Mouse (Mus musculus) thymus, postnatal 10 days (tissue): ENCODE measurements at regions not wholly inside any gene's neighbourhood (a gene's known extent, or its start where the extent isn't known, plus 50 kb on each side); places are given as distances from the start of the nearest gene placed in this dataset.
"Not testable (repeated sequence)": the region's sequence is repeated elsewhere in the genome, so short reads cannot be mapped to it uniquely, and the experiment has no call there.

Experiments
- DNase-seq, 2 experiments: peaks; one replicate each; pipeline ENCODE4 v3.0.0; 2021; ENCODE audit warnings: low spot score in 2 of 2

GRCm38 (mm10) chr4:21464456-21464855 lies 221.3 kb downstream of the Prdm13 start:
- DNase-seq, result no peak

GRCm38 (mm10) chr4:21441274-21441673 lies 244.5 kb downstream of the Prdm13 start:
- DNase-seq, result no peak

- no peak for DNase-seq
These were observed 249.1 kb downstream of the Prdm13 start for GRCm38 (mm10) chr4:21436710-21437109.

- no peak for DNase-seq
These were observed 277.9 kb downstream of the Prdm13 start for GRCm38 (mm10) chr4:21407850-21408249.

GRCm38 (mm10) chr4:21369314-21369713 lies 316.4 kb downstream of the Prdm13 start:
- DNase-seq, result no peak

GRCm38 (mm10) chr4:21368234-21369021 lies 317.3 kb downstream of the Prdm13 start:
- DNase-seq, result peak in 1 of 2 experiments; percentile 4

GRCm38 (mm10) chr4:21321769-21322168 lies 364.0 kb downstream of the Prdm13 start:
- no peak for DNase-seq

GRCm38 (mm10) chr4:21309239-21309638 lies 376.5 kb downstream of the Prdm13 start:
- DNase-seq, result not testable (repeated sequence)

- DNase-seq, result no peak
These were observed 378.2 kb downstream of the Prdm13 start for GRCm38 (mm10) chr4:21307476-21308011.

- no peak for DNase-seq
These were observed 385.6 kb downstream of the Prdm13 start for GRCm38 (mm10) chr4:21300141-21300540.

GRCm38 (mm10) chr4:21267302-21267701 lies 418.5 kb downstream of the Prdm13 start:
- no peak for DNase-seq

- DNase-seq, result no peak
These were observed 418.9 kb downstream of the Prdm13 start for GRCm38 (mm10) chr4:21266886-21267285.

- DNase-seq, result no peak
These were observed 435.4 kb downstream of the Prdm13 start for GRCm38 (mm10) chr4:21250396-21250795.

- peak in 1 of 2 experiments; percentile 5 for DNase-seq
These were observed 463.1 kb downstream of the Prdm13 start for GRCm38 (mm10) chr4:21222631-21223030.

- DNase-seq, result no peak
These were observed 478.1 kb downstream of the Prdm13 start for GRCm38 (mm10) chr4:21207617-21208016.

- no peak for DNase-seq
These were observed 490.1 kb downstream of the Prdm13 start for GRCm38 (mm10) chr4:21195620-21196019.

- DNase-seq, result no peak
These were observed 512.0 kb downstream of the Prdm13 start for GRCm38 (mm10) chr4:21173789-21174188.

- no peak for DNase-seq
These were observed 512.7 kb downstream of the Prdm13 start for GRCm38 (mm10) chr4:21173019-21173418.

GRCm38 (mm10) chr4:21170734-21171133 lies 515.0 kb downstream of the Prdm13 start:
- no peak for DNase-seq

GRCm38 (mm10) chr4:21162124-21162523 lies 523.6 kb downstream of the Prdm13 start:
- DNase-seq, result no peak

GRCm38 (mm10) chr4:21125892-21126291 lies 559.9 kb downstream of the Prdm13 start:
- DNase-seq, result no peak

GRCm38 (mm10) chr4:21095741-21096140 lies 590.0 kb downstream of the Prdm13 start:
- DNase-seq, result no peak

- DNase-seq, result no peak
These were observed 615.5 kb downstream of the Prdm13 start for GRCm38 (mm10) chr4:21070198-21070785.
